Mouse (Mus musculus): ENCODE measurements around the gene Scg3. TPM values are rescaled to one million over a fixed set of nuclear protein-coding genes. Genes with fewer than 3 reads are reported as not detected.

Scg3 gene
- polyA plus RNA-seq, 1 experiment from 2014 or later, result 123 TPM

DNA sequence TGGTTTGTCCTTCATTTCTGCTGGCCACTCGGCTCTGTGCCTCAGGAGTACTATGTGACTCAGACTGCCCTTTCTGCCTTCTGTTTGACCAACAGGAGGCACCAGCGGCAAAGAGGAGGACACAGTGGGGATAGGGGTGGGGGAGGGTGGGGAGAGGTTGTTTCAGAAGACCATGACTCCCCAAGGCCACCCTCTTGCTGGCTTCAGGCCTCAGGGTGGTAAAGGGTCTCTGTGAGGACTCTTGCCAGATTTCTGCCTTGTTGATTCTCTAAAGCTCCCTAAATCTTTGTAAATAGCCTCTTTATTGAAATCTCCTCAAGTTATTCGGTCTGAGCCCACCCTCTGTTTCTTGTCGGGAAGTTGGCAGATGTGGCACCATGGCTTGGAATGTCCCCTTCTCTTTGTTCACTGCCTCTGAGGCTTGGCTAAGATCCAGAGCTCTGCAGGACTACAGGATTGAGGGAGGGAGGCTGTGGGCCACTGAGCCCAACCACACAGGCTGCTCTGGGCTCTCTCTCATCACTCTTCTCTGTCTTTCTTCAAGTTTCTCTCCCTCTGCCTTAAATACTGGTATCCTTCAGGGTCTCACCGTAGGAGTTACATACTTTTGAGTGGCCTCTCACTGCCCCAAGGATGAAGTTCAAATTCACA is 84.5 kb downstream of the Scg3 start:
- Histone ChIP-seq H3K36me3 (peaks cover 30% of the 10 kb centered on the region), H3K27ac (no peak overlapping the region), H3K27me3 (no peaks in the 10 kb centered on the region), H3K9ac (replicated peaks) (no peak overlapping the region), H3K4me2 (replicated peaks) (no peak overlapping the region), H3K4me3 (replicated peaks) (no peak overlapping the region), H3K9me3 (no peaks in the 10 kb centered on the region), H3K4me1 (replicated peaks) (peaks cover 22% of the 10 kb centered on the region)
- WGBS, result 40% methylated on average over 5 of the region's 5 CpGs
- peak; percentile 93 for ATAC-seq

DNA sequence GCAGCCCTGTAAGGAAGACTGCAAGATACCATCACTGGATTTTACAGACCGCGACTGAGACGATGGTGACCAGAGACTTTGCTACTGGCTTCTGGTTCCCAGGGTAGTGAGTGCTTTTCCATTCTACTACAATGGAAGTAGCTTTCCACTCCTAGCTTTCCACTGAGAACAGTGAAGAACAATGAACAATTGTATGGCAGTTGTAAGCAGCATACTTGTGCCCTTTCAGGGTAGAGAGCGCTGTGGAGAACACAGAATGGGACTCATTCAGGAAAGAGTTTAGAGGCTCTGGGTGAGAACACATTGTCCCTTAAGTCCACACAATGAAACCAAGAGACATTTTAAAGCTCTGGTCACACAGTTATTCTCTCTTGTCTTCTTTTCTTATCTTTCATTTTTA is 86.3 kb downstream of the Scg3 start:
- no peak overlapping the region for H3K9ac ChIP-seq (replicated peaks)
- no peak overlapping the region for H3K4me2 ChIP-seq (replicated peaks)
- H3K27me3 ChIP-seq, result no peaks in the 10 kb centered on the region
- 82% methylated on average over 4 of the region's 4 CpGs for WGBS
- H3K27ac ChIP-seq, result no peak overlapping the region
- H3K4me1 ChIP-seq (replicated peaks), result peaks cover 30% of the 10 kb centered on the region
- H3K36me3 ChIP-seq, result peaks cover 40% of the 10 kb centered on the region
- H3K9me3 ChIP-seq, result no peaks in the 10 kb centered on the region
- H3K4me3 ChIP-seq (replicated peaks), result no peak overlapping the region
- no peak for ATAC-seq

DNA sequence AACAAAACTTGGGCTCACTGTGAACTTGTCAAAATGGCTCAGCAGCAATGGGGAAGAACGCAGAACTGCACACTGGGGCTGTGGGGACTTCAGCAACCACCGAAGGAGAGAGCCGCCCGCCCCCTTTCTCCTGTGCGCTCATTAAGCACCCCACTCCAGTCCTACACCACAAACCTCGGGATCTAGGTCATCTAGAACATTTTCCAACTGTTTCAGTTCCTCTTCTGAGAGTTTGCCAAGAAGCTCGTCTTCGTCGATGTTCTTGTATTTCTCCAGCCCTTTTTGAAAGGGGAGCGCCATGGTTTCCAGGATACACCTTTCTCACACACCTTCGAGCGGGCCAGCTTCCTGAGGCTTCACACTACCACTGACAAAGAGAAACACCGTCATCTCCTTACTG is 86.8 kb downstream of the Scg3 start:
- no peak overlapping the region for H3K4me3 ChIP-seq (replicated peaks)
- 92% methylated on average over 13 of the region's 13 CpGs for WGBS
- no peaks in the 10 kb centered on the region for H3K27me3 ChIP-seq
- no peak overlapping the region for H3K27ac ChIP-seq
- no peaks in the 10 kb centered on the region for H3K9me3 ChIP-seq
- no peak overlapping the region for H3K9ac ChIP-seq (replicated peaks)
- H3K4me1 ChIP-seq (replicated peaks), result peaks cover 30% of the 10 kb centered on the region
- H3K4me2 ChIP-seq (replicated peaks), result no peak overlapping the region
- peaks cover 46% of the 10 kb centered on the region for H3K36me3 ChIP-seq
- no peak for ATAC-seq

DNA sequence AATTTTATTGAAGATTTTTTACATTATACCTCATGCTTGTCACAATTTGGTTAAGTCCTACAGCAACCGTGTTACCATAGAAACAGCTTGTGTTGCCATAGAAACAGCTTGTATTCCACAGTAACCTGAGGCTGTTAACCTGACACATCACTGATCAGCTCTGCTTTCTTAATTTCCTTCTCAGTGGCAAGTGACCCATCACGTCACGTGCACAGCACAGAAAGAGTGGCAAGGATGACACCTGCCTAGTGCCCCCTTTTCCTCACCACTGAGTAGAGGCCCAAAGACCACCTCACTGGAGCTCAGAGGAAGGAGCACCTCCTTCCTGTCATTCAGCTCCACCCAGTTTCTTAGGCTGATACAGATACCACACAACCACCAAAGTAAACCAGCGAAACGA is 90.4 kb downstream of the Scg3 start:
- Histone ChIP-seq H3K4me3 (replicated peaks) (no peak overlapping the region), H3K27me3 (no peaks in the 10 kb centered on the region), H3K4me1 (replicated peaks) (peaks cover 12% of the 10 kb centered on the region), H3K27ac (peak overlapping the region; percentile 41; the same call in 1 of the 2 replicates), H3K4me2 (replicated peaks) (no peak overlapping the region), H3K9me3 (0 out of 2 replicates have a peak, but pooled peaks cover 5% of the 10 kb centered on the region), H3K9ac (replicated peaks) (no peak overlapping the region), H3K36me3 (peaks cover 78% of the 10 kb centered on the region)
- 0 out of 2 replicates have a peak, but pooled peaks have one; percentile 51 for ATAC-seq
- WGBS, result 79% methylated on average over 5 of the region's 5 CpGs

Other genes with a start within 250 kb of the Scg3 start
- 46.8 and 49.2 TPM in 2 replicates for gene Leo1, start 242.5 kb downstream of the Scg3 start, polyA plus RNA-seq (2015; fragmentation: Nextera tagmentation; extraction: Ambion mirVana)
- 74.2 and 77.6 TPM in 2 replicates for gene Tmod3, start 124.4 kb downstream of the Scg3 start, polyA plus RNA-seq (2015; fragmentation: Nextera tagmentation; extraction: Ambion mirVana)
- gene Tmod2, start 72.7 kb downstream of the Scg3 start, polyA plus RNA-seq (2015; fragmentation: Nextera tagmentation; extraction: Ambion mirVana), result 190 and 217 TPM in 2 replicates
- 17.9 and 18.3 TPM in 2 replicates for gene Lysmd2, start 58.3 kb downstream of the Scg3 start, polyA plus RNA-seq (2015; fragmentation: Nextera tagmentation; extraction: Ambion mirVana)
- 3.2 and 3.6 TPM in 2 replicates for gene Bmp5, start 91.3 kb upstream of the Scg3 start, polyA plus RNA-seq (2015; fragmentation: Nextera tagmentation; extraction: Ambion mirVana)